Mouse (Mus musculus): Measurements from ENCODE around the gene Ndufa11. TPM values are rescaled to one million over a fixed set of nuclear protein-coding genes. Genes with fewer than 3 reads are reported as not detected.

The Ndufa11 gene
- polyA plus RNA-seq, 1 experiment = 135 TPM

GRCm38 (mm10) chr17:56715914-56716654 lies 1.5 kb upstream of the Ndufa11 start:
- peaks cover 14% of the 10 kb centered on the region for H3K4me1 ChIP-seq (ENCODE audit: control insufficient read depth, insufficient read depth, low read length)
- H3K36me3 ChIP-seq (ENCODE audit: control insufficient read depth, insufficient read depth, low read length) = no peaks in the 10 kb centered on the region; the same call in 1 of the 2 replicates
- peak overlapping the region; percentile 83 for H3K4me3 ChIP-seq (ENCODE audit: control insufficient read depth, low read depth, low read length)
- TF ChIP-seq CTCF (IDR thresholded peaks at IDR 0.05; ENCODE audit: control insufficient read depth, insufficient read depth, insufficient replicate concordance, low read depth, low read length) (no peak), POLR2A (IDR thresholded peaks at IDR 0.05; ENCODE audit: control insufficient read depth, low read depth, low read length) (no peak)
- no peaks in the 10 kb centered on the region for H3K27me3 ChIP-seq (ENCODE audit: control insufficient read depth, insufficient read depth, low read length)
- H3K27ac ChIP-seq (ENCODE audit: control insufficient read depth, insufficient read depth, low read depth, low read length) = peak overlapping the region; percentile 62

- Histone ChIP-seq H3K36me3 (ENCODE audit: control insufficient read depth, insufficient read depth, low read length) (no peaks in the 10 kb centered on the region; the same call in 1 of the 2 replicates), H3K27ac (ENCODE audit: control insufficient read depth, insufficient read depth, low read depth, low read length) (peak overlapping the region; percentile 77)
- TF ChIP-seq CTCF (IDR thresholded peaks at IDR 0.05; ENCODE audit: control insufficient read depth, insufficient read depth, insufficient replicate concordance, low read depth, low read length) (no peak; the same call in 1 of the 2 replicates), POLR2A (IDR thresholded peaks at IDR 0.05; ENCODE audit: control insufficient read depth, low read depth, low read length) (peak; percentile 77)
Measured at GRCm38 (mm10) chr17:56716655-56717362, 758 bp upstream of the Ndufa11 start.

GRCm38 (mm10) chr17:56722441-56722840 lies 4.9 kb downstream of the Ndufa11 start:
- no peak for TF ChIP-seq CTCF (IDR thresholded peaks at IDR 0.05; ENCODE audit: control insufficient read depth, insufficient read depth, insufficient replicate concordance, low read depth, low read length)
- TF ChIP-seq POLR2A (IDR thresholded peaks at IDR 0.05; ENCODE audit: control insufficient read depth, low read depth, low read length) = no peak
- no peak overlapping the region for H3K4me3 ChIP-seq (ENCODE audit: control insufficient read depth, low read depth, low read length)
- no peaks in the 10 kb centered on the region; the same call in 1 of the 2 replicates for H3K36me3 ChIP-seq (ENCODE audit: control insufficient read depth, insufficient read depth, low read length)
- H3K4me1 ChIP-seq (ENCODE audit: control insufficient read depth, insufficient read depth, low read length) = peaks cover 6% of the 10 kb centered on the region
- H3K27me3 ChIP-seq (ENCODE audit: control insufficient read depth, insufficient read depth, low read length) = no peaks in the 10 kb centered on the region
- H3K27ac ChIP-seq (ENCODE audit: control insufficient read depth, insufficient read depth, low read depth, low read length) = no peak overlapping the region

More at GRCm38 (mm10) chr17:56716655-56717362, 758 bp upstream of the Ndufa11 start:
- H3K4me3 ChIP-seq (ENCODE audit: control insufficient read depth, low read depth, low read length) = peak overlapping the region; percentile 91
- H3K4me1 ChIP-seq (ENCODE audit: control insufficient read depth, insufficient read depth, low read length) = peaks cover 14% of the 10 kb centered on the region
- no peaks in the 10 kb centered on the region for H3K27me3 ChIP-seq (ENCODE audit: control insufficient read depth, insufficient read depth, low read length)

GRCm38 (mm10) chr17:56723419-56724161 lies 6.0 kb downstream of the Ndufa11 start:
- Histone ChIP-seq H3K4me3 (ENCODE audit: control insufficient read depth, low read depth, low read length) (no peak overlapping the region), H3K36me3 (ENCODE audit: control insufficient read depth, insufficient read depth, low read length) (no peaks in the 10 kb centered on the region; the same call in 1 of the 2 replicates), H3K27me3 (ENCODE audit: control insufficient read depth, insufficient read depth, low read length) (no peaks in the 10 kb centered on the region), H3K27ac (ENCODE audit: control insufficient read depth, insufficient read depth, low read depth, low read length) (no peak overlapping the region), H3K4me1 (ENCODE audit: control insufficient read depth, insufficient read depth, low read length) (peaks cover 12% of the 10 kb centered on the region)
- TF ChIP-seq CTCF (IDR thresholded peaks at IDR 0.05; ENCODE audit: control insufficient read depth, insufficient read depth, insufficient replicate concordance, low read depth, low read length) = no peak
- no peak for TF ChIP-seq POLR2A (IDR thresholded peaks at IDR 0.05; ENCODE audit: control insufficient read depth, low read depth, low read length)

GRCm38 (mm10) chr17:56727029-56727649 lies 9.6 kb downstream of the Ndufa11 start:
- H3K4me3 ChIP-seq (ENCODE audit: control insufficient read depth, low read depth, low read length) = no peak overlapping the region
- no peak for TF ChIP-seq CTCF (IDR thresholded peaks at IDR 0.05; ENCODE audit: control insufficient read depth, insufficient read depth, insufficient replicate concordance, low read depth, low read length)
- no peak for TF ChIP-seq POLR2A (IDR thresholded peaks at IDR 0.05; ENCODE audit: control insufficient read depth, low read depth, low read length)
- H3K27ac ChIP-seq (ENCODE audit: control insufficient read depth, insufficient read depth, low read depth, low read length) = no peak overlapping the region
- H3K4me1 ChIP-seq (ENCODE audit: control insufficient read depth, insufficient read depth, low read length) = peaks cover 12% of the 10 kb centered on the region
- H3K36me3 ChIP-seq (ENCODE audit: control insufficient read depth, insufficient read depth, low read length) = no peaks in the 10 kb centered on the region
- no peaks in the 10 kb centered on the region for H3K27me3 ChIP-seq (ENCODE audit: control insufficient read depth, insufficient read depth, low read length)

GRCm38 (mm10) chr17:56727659-56728058 lies 10.1 kb downstream of the Ndufa11 start:
- no peak overlapping the region for H3K27ac ChIP-seq (ENCODE audit: control insufficient read depth, insufficient read depth, low read depth, low read length)
- H3K4me3 ChIP-seq (ENCODE audit: control insufficient read depth, low read depth, low read length) = no peak overlapping the region
- peaks cover 12% of the 10 kb centered on the region for H3K4me1 ChIP-seq (ENCODE audit: control insufficient read depth, insufficient read depth, low read length)
- TF ChIP-seq POLR2A (IDR thresholded peaks at IDR 0.05; ENCODE audit: control insufficient read depth, low read depth, low read length) (no peak), CTCF (IDR thresholded peaks at IDR 0.05; ENCODE audit: control insufficient read depth, insufficient read depth, insufficient replicate concordance, low read depth, low read length) (no peak)
- H3K27me3 ChIP-seq (ENCODE audit: control insufficient read depth, insufficient read depth, low read length) = no peaks in the 10 kb centered on the region
- no peaks in the 10 kb centered on the region for H3K36me3 ChIP-seq (ENCODE audit: control insufficient read depth, insufficient read depth, low read length)

Measured in testis, adult 2 months (tissue).